Mouse (Mus musculus): ENCODE measurements at regions not wholly inside any gene's neighbourhood (a gene's known extent, or its start where the extent isn't known, plus 50 kb on each side); places are given as distances from the start of the nearest gene placed in this dataset.

DNA sequence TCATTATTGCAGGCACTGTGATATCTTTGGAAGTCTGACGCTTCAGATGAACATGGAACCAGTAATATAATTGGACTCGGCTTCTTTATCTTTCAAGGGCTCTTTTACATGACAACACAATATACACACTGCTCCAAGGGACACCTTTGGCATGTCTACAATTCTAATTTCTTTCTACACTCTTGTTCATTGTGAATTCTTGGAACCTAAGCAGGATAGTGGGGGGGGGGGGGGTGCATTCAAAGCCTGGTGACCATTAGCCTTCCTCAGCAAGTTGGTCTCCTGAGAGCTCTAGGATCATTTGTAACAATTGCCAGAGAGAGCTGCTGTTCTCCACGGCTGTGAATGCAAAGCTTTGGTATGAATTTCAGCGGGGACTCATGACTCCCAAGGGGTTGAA lies 252.2 kb upstream of the Zeb2 start:
- TF ChIP-seq CTCF (IDR thresholded peaks at IDR 0.05) (no peak), EP300 (IDR thresholded peaks at IDR 0.05) (no peak)

Measured in lung, postnatal 0 days (tissue).